Mouse (Mus musculus): ENCODE data around the gene Trhr2.

DNA sequence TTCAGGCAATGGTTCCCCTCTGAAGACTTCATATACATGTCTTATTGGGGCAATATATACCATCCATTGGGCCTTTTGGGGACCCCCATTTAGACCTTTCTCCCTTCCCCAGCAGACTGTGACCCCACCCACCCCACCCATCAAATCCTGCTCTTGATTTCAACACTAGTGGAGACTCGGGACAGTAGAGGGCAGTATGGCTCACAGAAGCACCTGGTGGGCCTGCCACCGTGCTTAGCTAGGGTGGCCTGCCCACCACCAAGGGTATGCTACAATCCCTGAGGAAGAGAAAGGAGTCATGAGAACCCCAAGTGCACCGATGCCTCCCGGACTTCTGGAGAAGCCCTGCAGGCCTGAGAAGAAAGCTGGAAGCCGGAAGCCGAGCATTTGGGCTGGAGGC, 21.7 kb downstream of the Trhr2 start:
- no peak for TF ChIP-seq CTCF (IDR thresholded peaks at IDR 0.05; ENCODE audit: control insufficient read depth, insufficient read depth, low read length)
- TF ChIP-seq POLR2A (IDR thresholded peaks at IDR 0.05; ENCODE audit: borderline replicate concordance, control insufficient read depth, low read depth, low read length): no peak
